Mouse (Mus musculus) liver, embryonic 14.5 days (tissue): ENCODE results near the gene Gm9903.
A peak's percentile ranks its signal among the peaks of the same experiment; 100 is the strongest.

Experiments used
- CTCF ChIP-seq: IDR thresholded peaks from 2 replicates; pipeline ENCODE4 v1.5.1; 2016; ENCODE audit warnings: antibody characterized with exemption, low read depth, control low read depth
- EP300 ChIP-seq: IDR thresholded peaks from 2 replicates; pipeline ENCODE4 v1.6.1; 2016; ENCODE audit warnings: antibody characterized with exemption, low read depth

- TF ChIP-seq CTCF (peak; percentile 28; the same call in 1 of the 2 replicates), EP300 (no peak)
Observed at GRCm38 (mm10) chr5:33630061-33630460, 336 bp downstream of the Gm9903 start.
